In the genomic region with DNA sequence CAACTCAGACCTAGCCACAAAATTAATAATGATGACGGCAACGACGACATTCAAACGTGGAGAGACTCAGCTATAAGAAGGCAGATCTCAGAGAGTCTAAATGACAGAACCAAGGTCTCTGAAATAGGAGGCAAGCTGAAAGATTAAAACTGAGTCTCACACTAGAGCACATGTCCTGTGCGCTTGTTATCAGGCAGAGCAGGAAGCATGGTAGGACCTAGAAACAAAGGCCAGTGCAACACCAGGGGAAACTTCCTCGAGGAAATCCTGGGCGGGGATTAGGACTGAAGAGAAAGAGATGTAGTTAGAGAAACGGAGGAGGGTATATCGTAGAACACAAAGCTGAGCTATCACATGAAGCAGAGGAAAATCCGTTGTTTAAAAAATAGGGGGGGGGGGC, we compare ENCODE assay signal across 1 mouse cellular context.
TF ChIP-seq lines count a peak whose summit lies in the region.

No protein-coding gene starts in this region.

TF ChIP-seq in MEL, 35 proteins besides CTCF, POLR2A, EP300 and RAD21 (continued from another document):
- TF ChIP-seq POLR2AphosphoS5 (IDR thresholded peaks at IDR 0.05; ENCODE audit: borderline replicate concordance, low read depth, low read length): no peak
- no peak for TF ChIP-seq BHLHE40 (IDR thresholded peaks at IDR 0.05; ENCODE audit: borderline replicate concordance, low read depth, low read length)
- peak; percentile 46 for TF ChIP-seq TAL1 (IDR thresholded peaks at IDR 0.05; ENCODE audit: low read length)
- no peak for TF ChIP-seq SMC3 (IDR thresholded peaks at IDR 0.05; ENCODE audit: low read depth, low read length)
- no peak for TF ChIP-seq MAZ (IDR thresholded peaks at IDR 0.05; ENCODE audit: low read depth, low read length)
